In genomic region chr7:72238575-72238974, GRCm38 (mm10) we compare ENCODE assay signal across 8 mouse cellular contexts.
DNase-seq lines count a peak whose midpoint lies in the region; ATAC-seq and TF ChIP-seq lines count a peak whose summit lies in the region.

No protein-coding gene starts in this region.

- TF ChIP-seq EP300 in stomach, postnatal 0 days (optimal IDR thresholded peaks at IDR 0.05): no peak

- H3K9me3 ChIP-seq in stomach, postnatal 0 days (ENCODE audit: control insufficient read depth, low read length): no peaks in the 10 kb centered on the region

- TF ChIP-seq CTCF in stomach, postnatal 0 days (IDR thresholded peaks at IDR 0.05; ENCODE audit: low read depth): peak; percentile 95

- H3K4me3 ChIP-seq in stomach, postnatal 0 days (ENCODE audit: low read depth, low read length): no peak overlapping the region

- H3K36me3 ChIP-seq in stomach, postnatal 0 days (ENCODE audit: control insufficient read depth, insufficient read depth, low read length): no peaks in the 10 kb centered on the region

- H3K4me1 ChIP-seq in stomach, postnatal 0 days (replicated peaks; ENCODE audit: control insufficient read depth, insufficient read depth): no peaks in the 10 kb centered on the region

- WGBS in stomach, postnatal 0 days: 41% methylated on average over 4 of the region's 4 CpGs

- H3K4me2 ChIP-seq in stomach, postnatal 0 days (replicated peaks; ENCODE audit: low read depth): no peak overlapping the region

- DNase-seq in spleen, adult 18-20 months: peak; percentile 10 to 63
- DNase-seq in spleen, adult 12 weeks (ENCODE audit: low spot score): no peak
- peak; percentile 12 for DNase-seq in cerebellum, adult 9-11 months
- peak; percentile 49 to 62 for DNase-seq in frontal cortex, postnatal 25 days (ENCODE audit: low spot score in 2 of 2)
- peak; percentile 24 to 78 for DNase-seq in kidney, adult 8-10 months
- DNase-seq in left cerebral cortex, postnatal 4 days: peak; percentile 62
- peak; percentile 69 for DNase-seq in stomach, postnatal 0 days (ENCODE audit: low spot score)

- H3K27me3 ChIP-seq in stomach, postnatal 0 days (ENCODE audit: control insufficient read depth, insufficient read depth, low read length): no peaks in the 10 kb centered on the region

- intact Hi-C loops in left cerebral cortex, postnatal 4 days (cut with DNase I): loop anchor here (5.0 to 10.0 kb wide), 2 partner anchors 86 to 364 kb away; no protein-coding TSS in a partner anchor

- ATAC-seq in monocyte, adult 5-6 weeks (replicated peaks; ENCODE audit: insufficient number of reproducible peaks, low FRiP score, low TSS enrichment, poor library complexity, severe bottlenecking): peak; percentile 57; the same call in 1 of the 2 replicates
- ATAC-seq in stomach, postnatal 0 days (ENCODE audit: low FRiP score, low TSS enrichment): no peak

- no peak overlapping the region for H3K9ac ChIP-seq in stomach, postnatal 0 days (ENCODE audit: low read length)

- no peak overlapping the region for H3K27ac ChIP-seq in stomach, postnatal 0 days (replicated peaks)
